Mouse (Mus musculus): ENCODE data around the gene Ppp1r7. TPM values are rescaled to one million over a fixed set of nuclear protein-coding genes. Genes with fewer than 3 reads are reported as not detected.

Ppp1r7 gene
- total RNA-seq, 2 experiments from 2014 or later: 17.6 to 23.7 TPM

Small RNA genes within 50 kb of the gene (microRNA-seq; reads per million reads assigned to microRNA genes)
- gene Mir6345 (0 reads per million in 2 experiments), gene Mir6902 (0 reads per million in 2 experiments)

Other genes starting within 250 kb of the Ppp1r7 start
- gene Kif1a, start 240.9 kb upstream of the Ppp1r7 start, total RNA-seq (2021): 1 to 10 TPM; 4.7 to 6.3 TPM
- under 1 TPM in 1 of 2 experiments, not detected in 1; 0.23 TPM for gene Agxt, start 207.6 kb upstream of the Ppp1r7 start, total RNA-seq (2021)
- not detected for gene 2310007B03Rik, start 181.9 kb upstream of the Ppp1r7 start, total RNA-seq (2021)
- gene Crocc2, start 174.1 kb upstream of the Ppp1r7 start, total RNA-seq (2021): under 1 TPM in 1 of 2 experiments, not detected in 1; 0.05 TPM
- 1 to 10 TPM; 5.9 to 9.7 TPM for gene Sned1, start 107.0 kb upstream of the Ppp1r7 start, total RNA-seq (2021)
- 10 to 100 TPM in 1 of 2 experiments, 1 to 10 TPM in 1; 9.9 to 10.2 TPM for gene Mterf4, start 36.9 kb upstream of the Ppp1r7 start, total RNA-seq (2021)
- gene Pask, start 628 bp downstream of the Ppp1r7 start, total RNA-seq (2021): 1 to 10 TPM; 2.1 to 3.0 TPM
- not detected for gene Ano7, start 31.1 kb downstream of the Ppp1r7 start, total RNA-seq (2021)
- 100 to 1,000 TPM; 229 to 252 TPM for gene Hdlbp, start 136.0 kb downstream of the Ppp1r7 start, total RNA-seq (2021)
- 10 to 100 TPM; 14.9 to 18.4 TPM for gene Farp2, start 169.2 kb downstream of the Ppp1r7 start, total RNA-seq (2021)